Mouse (Mus musculus) intestine, embryonic 16.5 days (tissue): ENCODE measurements at regions not wholly inside any gene's neighbourhood (a gene's known extent, or its start where the extent isn't known, plus 50 kb on each side); places are given as distances from the start of the nearest gene placed in this dataset.

Experiments
- ATAC-seq: fragments of 200-750 bp; cut with Nextera tagmentation; 2 replicates; pipeline ENCODE4 v1.8.0; 2017; ENCODE audit warnings: moderate TSS enrichment, moderate library complexity
- H3K27ac ChIP-seq: fragments of 300-500 bp; sonication (generic); 2 replicates; pipeline ENCODE4 v1.5.1; 2014; ENCODE audit warnings: mild to moderate bottlenecking, low read length
- H3K27me3 ChIP-seq: fragments of 300-500 bp; sonication (generic); replicated peaks from 2 replicates; pipeline ENCODE4 v1.6.1; 2014; ENCODE audit warnings: low read length, control low read depth, mixed read lengths; ENCODE audit not compliant: control insufficient read depth, insufficient read depth
- H3K36me3 ChIP-seq: fragments of 300-500 bp; sonication (generic); 2 replicates; pipeline ENCODE4 v1.6.1; 2014; ENCODE audit warnings: low read length, control low read depth; ENCODE audit not compliant: control insufficient read depth, insufficient read depth
- H3K4me1 ChIP-seq: fragments of 300-500 bp; sonication (generic); 2 replicates; pipeline ENCODE4 v1.6.1; 2014; ENCODE audit warnings: low read length, control low read depth, mixed read lengths; ENCODE audit not compliant: control insufficient read depth, insufficient read depth
- H3K4me2 ChIP-seq: fragments of 300-500 bp; sonication (generic); 2 replicates; pipeline ENCODE4 v1.6.1; 2014; ENCODE audit warnings: low read depth, low read length, control low read depth
- H3K4me3 ChIP-seq: fragments of 300-500 bp; sonication (generic); 2 replicates; pipeline ENCODE4 v1.5.1; 2014; ENCODE audit warnings: mild to moderate bottlenecking, low read length
- H3K9ac ChIP-seq: fragments of 300-500 bp; sonication (generic); 2 replicates; pipeline ENCODE4 v1.6.1; 2014; ENCODE audit warnings: low read depth, low read length
- H3K9me3 ChIP-seq: fragments of 300-500 bp; sonication (generic); 2 replicates; pipeline ENCODE4 v1.6.1; 2016; ENCODE audit warnings: low read length, control low read depth; ENCODE audit not compliant: control insufficient read depth
- WGBS: fragments of 180-500 bp; shearing (Covaris S2); extraction: QIAGEN DNeasy Blood & Tissue Kit; methylation state at CpG from one replicate; pipeline ENCODE4 v1.1.7; 2014; 5-methylcytosine and 5-hydroxymethylcytosine counted together

- H3K4me1 ChIP-seq: no peaks in the 10 kb centered on the region
- no peak overlapping the region for H3K9ac ChIP-seq
- no peaks in the 10 kb centered on the region for H3K36me3 ChIP-seq
- H3K27me3 ChIP-seq: no peaks in the 10 kb centered on the region
- no peak overlapping the region for H3K4me2 ChIP-seq
- H3K4me3 ChIP-seq: no peak overlapping the region
- 67% methylated on average over 5 of the region's 5 CpGs for WGBS
- H3K27ac ChIP-seq: no peak overlapping the region
- ATAC-seq: peak; percentile 81
- no peaks in the 10 kb centered on the region for H3K9me3 ChIP-seq
Observed at GRCm38 (mm10) chr7:70300516-70300915, 66.0 kb downstream of the Nr2f2 start.

GRCm38 (mm10) chr7:70291431-70291830, 75.1 kb downstream of the Nr2f2 start:
- Histone ChIP-seq H3K4me3 (no peak overlapping the region), H3K36me3 (no peaks in the 10 kb centered on the region), H3K4me2 (no peak overlapping the region), H3K9ac (no peak overlapping the region), H3K9me3 (no peaks in the 10 kb centered on the region), H3K27me3 (peaks cover 25% of the 10 kb centered on the region), H3K27ac (no peak overlapping the region), H3K4me1 (peaks cover 6% of the 10 kb centered on the region)
- WGBS: 92% methylated on average over 6 of the region's 6 CpGs
- no peak for ATAC-seq

GRCm38 (mm10) chr7:70290733-70291320, 75.7 kb downstream of the Nr2f2 start:
- Histone ChIP-seq H3K4me2 (no peak overlapping the region), H3K9me3 (no peaks in the 10 kb centered on the region), H3K36me3 (no peaks in the 10 kb centered on the region), H3K9ac (no peak overlapping the region), H3K4me3 (no peak overlapping the region), H3K4me1 (peaks cover 6% of the 10 kb centered on the region), H3K27ac (no peak overlapping the region), H3K27me3 (peaks cover 25% of the 10 kb centered on the region)
- 72% methylated on average over 8 of the region's 8 CpGs for WGBS
- ATAC-seq: no peak

GRCm38 (mm10) chr7:70290277-70290676, 76.3 kb downstream of the Nr2f2 start:
- Histone ChIP-seq H3K27ac (no peak overlapping the region), H3K9ac (no peak overlapping the region), H3K9me3 (no peaks in the 10 kb centered on the region), H3K4me1 (peaks cover 6% of the 10 kb centered on the region), H3K27me3 (peaks cover 30% of the 10 kb centered on the region), H3K36me3 (no peaks in the 10 kb centered on the region), H3K4me3 (no peak overlapping the region), H3K4me2 (no peak overlapping the region)
- 58% methylated on average over 6 of the region's 6 CpGs for WGBS
- ATAC-seq: no peak

GRCm38 (mm10) chr7:70288621-70289020, 77.9 kb downstream of the Nr2f2 start:
- Histone ChIP-seq H3K4me3 (no peak overlapping the region), H3K36me3 (no peaks in the 10 kb centered on the region), H3K4me2 (no peak overlapping the region), H3K27ac (no peak overlapping the region), H3K4me1 (peaks cover 6% of the 10 kb centered on the region), H3K9ac (no peak overlapping the region), H3K27me3 (peaks cover 40% of the 10 kb centered on the region), H3K9me3 (no peaks in the 10 kb centered on the region)
- WGBS: 16% methylated on average over 5 of the region's 5 CpGs
- ATAC-seq: no peak

DNA sequence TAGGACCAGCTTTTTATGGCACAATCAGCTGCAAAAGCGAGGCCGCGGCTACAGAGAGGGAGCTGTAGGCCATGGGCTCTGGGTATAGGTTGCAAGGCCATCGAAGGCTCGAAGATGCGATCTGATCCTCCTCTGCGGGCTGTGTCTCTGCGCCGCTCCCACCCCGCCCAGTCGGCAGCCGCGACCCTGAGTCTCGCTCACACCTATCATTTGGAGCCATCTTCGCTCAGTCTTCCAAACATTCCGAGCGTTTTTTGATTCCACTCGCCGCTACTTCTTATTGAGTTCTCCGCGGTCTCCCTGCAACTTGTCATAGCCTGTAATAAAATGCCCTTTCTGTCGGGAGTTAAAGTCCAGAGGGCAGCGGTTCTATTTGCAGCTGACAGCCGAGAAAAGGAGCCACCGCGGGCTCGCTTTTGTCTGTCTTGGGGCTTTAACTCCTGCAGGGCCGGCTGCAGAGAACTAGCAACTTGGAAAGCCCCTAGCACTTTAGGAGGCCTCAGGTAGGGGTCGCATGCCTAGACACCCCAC, 78.6 kb downstream of the Nr2f2 start:
- H3K27ac ChIP-seq: no peak overlapping the region
- H3K9me3 ChIP-seq: no peaks in the 10 kb centered on the region
- H3K36me3 ChIP-seq: no peaks in the 10 kb centered on the region
- H3K4me3 ChIP-seq: peak overlapping the region; percentile 27; the same call in 1 of the 2 replicates
- H3K4me2 ChIP-seq: peak overlapping the region; percentile 47
- peaks cover 46% of the 10 kb centered on the region for H3K27me3 ChIP-seq
- no peak overlapping the region for H3K9ac ChIP-seq
- peak; percentile 42 for ATAC-seq
- WGBS: under 1% methylated on average over 29 of the region's 29 CpGs
- H3K4me1 ChIP-seq: peaks cover 6% of the 10 kb centered on the region

- Histone ChIP-seq H3K9ac (no peak overlapping the region), H3K9me3 (no peaks in the 10 kb centered on the region), H3K36me3 (no peaks in the 10 kb centered on the region), H3K4me3 (no peak overlapping the region), H3K4me2 (no peak overlapping the region), H3K27ac (no peak overlapping the region), H3K27me3 (peaks cover 56% of the 10 kb centered on the region), H3K4me1 (peaks cover 6% of the 10 kb centered on the region)
- WGBS: 5% methylated on average over 14 of the region's 14 CpGs
- no peak for ATAC-seq
Observed at GRCm38 (mm10) chr7:70286836-70287355, 79.6 kb downstream of the Nr2f2 start.

DNA sequence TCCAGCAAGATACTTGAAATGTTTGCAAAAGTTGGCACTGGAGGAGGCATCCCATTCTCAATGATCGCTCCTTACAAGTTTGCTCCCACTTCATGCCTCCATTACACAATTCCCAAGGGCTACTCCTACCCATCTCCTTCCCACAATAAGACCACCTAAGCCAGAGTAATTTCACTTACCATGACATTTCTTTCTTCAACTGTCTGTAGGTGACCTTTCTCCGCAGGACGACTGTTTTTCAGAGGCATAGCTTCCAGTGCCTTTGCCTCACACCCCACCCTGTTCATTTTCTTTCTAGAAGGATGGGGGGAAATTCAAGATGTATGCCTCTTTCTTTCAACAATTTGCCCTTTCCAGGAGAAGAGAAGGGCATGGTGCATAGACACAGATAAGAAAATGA, 81.2 kb downstream of the Nr2f2 start:
- H3K9me3 ChIP-seq: no peaks in the 10 kb centered on the region
- H3K27me3 ChIP-seq: peaks cover 71% of the 10 kb centered on the region
- H3K4me3 ChIP-seq: no peak overlapping the region
- no peak overlapping the region for H3K4me2 ChIP-seq
- peaks cover 15% of the 10 kb centered on the region for H3K4me1 ChIP-seq
- WGBS: 8% methylated on average over 3 of the region's 3 CpGs
- no peaks in the 10 kb centered on the region for H3K36me3 ChIP-seq
- no peak for ATAC-seq
- no peak overlapping the region for H3K9ac ChIP-seq
- no peak overlapping the region for H3K27ac ChIP-seq

DNA sequence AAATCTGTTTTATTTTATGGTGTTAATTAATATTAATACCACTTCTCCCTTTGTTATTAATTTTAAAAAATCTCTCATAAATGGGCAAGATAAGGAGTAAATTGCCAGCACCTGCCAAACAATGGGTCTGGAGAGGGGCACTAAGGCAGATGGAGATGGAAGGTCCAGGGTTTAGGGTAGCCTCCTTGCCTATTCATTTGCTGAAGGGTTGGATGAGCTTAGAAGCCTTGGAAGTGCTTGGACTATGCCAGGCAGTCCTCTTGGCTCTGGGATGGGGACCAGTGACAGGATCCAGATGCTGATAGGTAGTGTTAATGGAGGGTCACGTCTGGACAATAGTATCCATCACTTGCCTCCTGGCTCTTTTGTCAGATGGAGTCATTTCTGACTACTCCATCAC, 82.7 kb downstream of the Nr2f2 start:
- Histone ChIP-seq H3K9me3 (no peaks in the 10 kb centered on the region), H3K27ac (no peak overlapping the region), H3K4me1 (peaks cover 19% of the 10 kb centered on the region), H3K4me2 (no peak overlapping the region), H3K36me3 (no peaks in the 10 kb centered on the region), H3K9ac (no peak overlapping the region), H3K27me3 (peaks cover 74% of the 10 kb centered on the region), H3K4me3 (no peak overlapping the region)
- no peak for ATAC-seq
- WGBS: 12% methylated on average over 1 of the region's 1 CpGs

DNA sequence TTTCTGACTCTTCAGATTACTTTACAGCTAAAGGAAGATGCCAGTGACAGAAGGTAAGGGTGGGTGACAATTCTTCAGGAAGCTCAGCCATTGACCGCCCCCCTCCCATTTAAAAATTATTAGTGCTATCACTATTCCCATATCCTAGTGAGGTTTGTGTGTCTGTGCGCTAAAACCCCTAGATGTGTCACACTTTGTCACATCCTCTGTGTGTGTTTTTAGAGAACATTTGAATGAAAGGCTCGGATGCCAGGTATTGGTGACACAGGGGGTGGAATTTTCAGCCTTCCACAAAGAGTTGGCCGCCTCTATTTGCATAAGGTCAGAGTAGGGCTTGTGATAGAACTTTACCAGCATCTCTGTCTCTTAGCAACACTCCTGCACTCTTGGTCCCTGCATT, 83.4 kb downstream of the Nr2f2 start:
- no peaks in the 10 kb centered on the region for H3K9me3 ChIP-seq
- ATAC-seq: no peak
- WGBS: 7% methylated on average over 4 of the region's 4 CpGs
- no peak overlapping the region for H3K9ac ChIP-seq
- H3K4me2 ChIP-seq: no peak overlapping the region
- peaks cover 71% of the 10 kb centered on the region for H3K27me3 ChIP-seq
- H3K27ac ChIP-seq: no peak overlapping the region
- no peak overlapping the region for H3K4me3 ChIP-seq
- peaks cover 17% of the 10 kb centered on the region for H3K4me1 ChIP-seq
- no peaks in the 10 kb centered on the region for H3K36me3 ChIP-seq
